Mouse (Mus musculus) cerebellum, adult 2 months (tissue): ENCODE measurements around the gene Entpd2. TPM values are rescaled to one million over a fixed set of nuclear protein-coding genes. Genes with fewer than 3 reads are reported as not detected.

Experiments used
- DNase-seq, 2 experiments: peaks; one replicate each; pipeline ENCODE4 v3.0.0; 2021
- H3K27ac ChIP-seq: fragments of 200-500 bp; 2 replicates; pipeline ENCODE4 v1.5.1; 2012; ENCODE audit warnings: low read length, control low read depth, inconsistent platforms; ENCODE audit not compliant: insufficient read depth
- H3K27me3 ChIP-seq: fragments of 200-500 bp; 2 replicates; pipeline ENCODE4 v1.6.1; 2012; ENCODE audit warnings: inconsistent platforms, mild to moderate bottlenecking, low read length, moderate library complexity; ENCODE audit not compliant: control insufficient read depth, insufficient read depth
- H3K4me1 ChIP-seq: fragments of 200-500 bp; 2 replicates; pipeline ENCODE4 v1.6.1; 2011; ENCODE audit warnings: low read length; ENCODE audit not compliant: control insufficient read depth, insufficient read depth
- H3K4me3 ChIP-seq: fragments of 200-500 bp; replicated peaks from 2 replicates; pipeline ENCODE3; 2011; ENCODE audit warnings: mild to moderate bottlenecking, low read depth, low read length, control low read depth; ENCODE audit not compliant: insufficient read depth
- CTCF ChIP-seq: fragments of 200-500 bp; IDR thresholded peaks from 2 replicates; pipeline ENCODE4 v1.5.1; 2011; ENCODE audit warnings: low read depth, mild to moderate bottlenecking, control low read depth, low read length, moderate library complexity, borderline replicate concordance; ENCODE audit not compliant: insufficient read depth
- POLR2A ChIP-seq: fragments of 200-500 bp; IDR thresholded peaks from 2 replicates; pipeline ENCODE4 v1.6.1; 2011; ENCODE audit warnings: low read length, control low read depth, borderline replicate concordance; ENCODE audit not compliant: insufficient read depth
- WGBS: fragments of 180-500 bp; shearing (Covaris S2); methylation state at CpG from one replicate; pipeline ENCODE4 v1.1.7; 2018; 5-methylcytosine and 5-hydroxymethylcytosine counted together
- polyA plus RNA-seq: library from polyadenylated mRNA; depleted of rRNA; stranded (reverse); fragments of >200 nt; gene quantifications from 2 replicates; pipeline ENCODE4 v1.2.3, GENCODE M21; 2012

Entpd2 gene
- polyA plus RNA-seq, 1 experiment, result 12.5 TPM

- TF ChIP-seq POLR2A, result no peak
- no peak for TF ChIP-seq CTCF
- DNase-seq, result peak; percentile 19 to 31
- H3K27ac ChIP-seq, result no peak overlapping the region
- H3K4me1 ChIP-seq, result peaks cover 4% of the 10 kb centered on the region; the same call in 1 of the 2 replicates
- no peaks in the 10 kb centered on the region for H3K27me3 ChIP-seq
- H3K4me3 ChIP-seq, result no peak overlapping the region
- 17% methylated on average over 3 of the region's 3 CpGs for WGBS
These were observed 21.8 kb downstream of the Entpd2 start for GRCm38 (mm10) chr2:25417426-25417825.

DNA sequence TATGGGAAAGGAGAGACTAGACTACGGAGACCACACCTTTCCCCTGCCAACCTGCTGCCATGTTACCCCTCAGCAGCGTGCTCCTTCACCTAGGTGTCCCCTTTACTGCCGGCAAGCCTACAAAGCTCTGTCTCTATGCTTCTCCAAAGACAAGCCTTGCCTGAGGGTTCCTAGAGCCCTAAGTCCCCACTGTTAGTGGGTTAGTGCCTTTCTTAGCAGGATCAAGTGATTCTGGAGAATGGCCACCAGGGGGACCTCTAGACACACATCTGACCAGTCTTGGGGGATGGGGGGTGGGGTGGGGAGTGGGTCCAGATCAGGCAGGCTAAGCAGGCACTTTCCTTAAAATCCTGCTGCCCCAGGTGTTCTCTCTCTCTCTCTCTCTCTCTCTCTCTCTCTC, 26.2 kb downstream of the Entpd2 start:
- WGBS, result 16% methylated on average over 3 of the region's 3 CpGs
- no peak overlapping the region for H3K27ac ChIP-seq
- TF ChIP-seq CTCF (peak; percentile 74), POLR2A (no peak)
- peaks cover 37% of the 10 kb centered on the region for H3K4me1 ChIP-seq
- no peaks in the 10 kb centered on the region for H3K27me3 ChIP-seq
- DNase-seq, result peak; percentile 57 to 60
- no peak overlapping the region for H3K4me3 ChIP-seq

GRCm38 (mm10) chr2:25422587-25423410, 27.1 kb downstream of the Entpd2 start, which contains the start of gene Fut7:
Gene Fut7 (plus strand): TSS chr2:25423267.
- H3K4me3 ChIP-seq, result no peak within 1 kb of the TSS
- 59% methylated on average over 17 of the region's 17 CpGs for WGBS

GRCm38 (mm10) chr2:25423626-25424025, 28.0 kb downstream of the Entpd2 start:
- 35% methylated on average over 1 of the region's 1 CpGs for WGBS
- TF ChIP-seq CTCF (no peak), POLR2A (no peak)
- no peak overlapping the region for H3K4me3 ChIP-seq

More at GRCm38 (mm10) chr2:25422587-25423410, 27.1 kb downstream of the Entpd2 start, which contains the start of gene Fut7:
- TF ChIP-seq POLR2A (no peak), CTCF (no peak)
- Histone ChIP-seq H3K27ac (peak within 1 kb of the TSS; percentile 51; the same call in 1 of the 2 replicates), H3K4me1 (peaks cover 37% of the 10 kb centered on the region), H3K27me3 (no peaks in the 10 kb centered on the region)
- DNase-seq, result peak in 1 of 2 experiments; percentile 31

DNA sequence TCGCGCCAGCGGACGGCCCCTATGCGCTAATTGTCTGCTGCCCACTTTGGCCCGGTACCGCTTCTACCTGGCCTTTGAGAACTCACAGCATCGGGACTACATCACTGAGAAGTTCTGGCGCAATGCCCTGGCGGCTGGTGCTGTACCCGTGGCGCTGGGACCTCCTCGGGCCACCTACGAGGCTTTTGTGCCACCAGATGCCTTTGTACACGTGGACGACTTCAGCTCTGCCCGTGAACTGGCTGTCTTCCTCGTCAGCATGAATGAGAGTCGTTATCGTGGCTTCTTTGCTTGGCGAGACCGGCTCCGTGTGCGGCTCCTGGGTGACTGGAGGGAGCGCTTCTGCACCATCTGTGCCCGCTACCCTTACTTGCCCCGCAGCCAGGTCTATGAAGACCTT, 29.8 kb downstream of the Entpd2 start:
- Histone ChIP-seq H3K27ac (0 out of 2 replicates have a peak overlapping the region, but pooled peaks have one; percentile 15), H3K4me3 (no peak overlapping the region), H3K4me1 (peaks cover 43% of the 10 kb centered on the region), H3K27me3 (no peaks in the 10 kb centered on the region)
- TF ChIP-seq POLR2A (no peak), CTCF (no peak)
- WGBS, result 31% methylated on average over 27 of the region's 27 CpGs
- DNase-seq, result peak in 1 of 2 experiments; percentile 58

More at GRCm38 (mm10) chr2:25423626-25424025, 28.0 kb downstream of the Entpd2 start:
- peaks cover 37% of the 10 kb centered on the region for H3K4me1 ChIP-seq
- no peak overlapping the region for H3K27ac ChIP-seq
- DNase-seq, result no peak
- no peaks in the 10 kb centered on the region for H3K27me3 ChIP-seq

DNA sequence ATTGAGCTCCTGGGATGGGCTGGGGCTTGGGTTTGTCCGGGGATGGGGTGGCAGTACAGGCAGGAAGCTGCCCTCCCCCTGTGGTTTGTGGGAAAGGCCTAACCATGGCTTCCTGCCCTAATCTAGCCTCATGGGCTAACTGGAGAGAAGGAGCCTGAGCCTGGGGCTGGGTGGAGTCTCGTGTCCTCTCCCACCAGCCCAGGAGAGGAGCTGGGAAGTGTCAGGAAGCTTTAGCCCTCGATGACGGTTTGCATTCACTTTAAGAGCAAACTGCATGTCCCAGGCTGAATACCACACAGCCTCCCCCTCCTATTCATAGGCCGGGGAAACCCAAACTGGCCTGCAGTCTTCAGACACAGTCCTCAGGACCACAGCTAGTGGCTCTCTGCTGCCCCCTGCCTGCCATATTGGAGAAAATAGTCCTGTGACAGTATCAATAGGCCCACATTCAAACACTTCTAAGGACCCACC, 31.1 kb downstream of the Entpd2 start:
- peak; percentile 77 to 82 for DNase-seq
- H3K4me1 ChIP-seq, result peaks cover 56% of the 10 kb centered on the region
- no peak overlapping the region for H3K4me3 ChIP-seq
- TF ChIP-seq CTCF (peak; percentile 87), POLR2A (no peak)
- WGBS, result 30% methylated on average over 5 of the region's 5 CpGs
- H3K27ac ChIP-seq, result no peak overlapping the region
- no peaks in the 10 kb centered on the region for H3K27me3 ChIP-seq

DNA sequence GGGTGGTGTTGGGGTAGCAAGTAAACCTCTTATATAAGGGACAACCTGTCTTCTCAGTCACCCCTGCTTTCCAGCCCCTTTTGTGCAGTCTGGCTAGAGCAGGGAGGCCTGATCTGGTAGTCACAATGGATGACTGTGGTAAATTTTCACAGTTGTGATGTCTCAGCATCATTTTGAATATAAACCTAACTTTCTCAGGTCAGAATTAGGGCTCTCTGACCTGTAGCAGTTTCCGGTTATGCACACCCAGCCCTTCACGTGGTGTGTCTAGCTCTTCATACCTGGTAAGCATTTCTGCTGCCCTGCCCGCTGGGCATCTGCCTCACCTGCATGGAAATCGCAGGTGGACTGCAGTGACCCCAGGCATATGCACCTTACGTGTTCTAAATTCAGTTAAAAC, 31.6 kb downstream of the Entpd2 start:
- no peak for DNase-seq
- Histone ChIP-seq H3K4me1 (peaks cover 59% of the 10 kb centered on the region), H3K27me3 (no peaks in the 10 kb centered on the region), H3K27ac (no peak overlapping the region), H3K4me3 (no peak overlapping the region)
- 90% methylated on average over 5 of the region's 5 CpGs for WGBS
- TF ChIP-seq CTCF, result no peak
- no peak for TF ChIP-seq POLR2A
